Mouse (Mus musculus) heart, embryonic 13.5 days (tissue): ENCODE data around the gene Pard3. TPM values are rescaled to one million over a fixed set of nuclear protein-coding genes. Genes with fewer than 3 reads are reported as not detected.
"Not testable (repeated sequence)": the region's sequence is repeated elsewhere in the genome, so short reads cannot be mapped to it uniquely, and the experiment has no call there.

Experiments
- ATAC-seq: fragments of 200-750 bp; cut with Nextera tagmentation; 2 replicates; pipeline ENCODE4 v1.8.0; 2017; ENCODE audit warnings: moderate TSS enrichment; ENCODE audit not compliant: insufficient number of reproducible peaks, low FRiP score, low TSS enrichment; ENCODE audit errors: extremely low read depth
- H3K27ac ChIP-seq: fragments of 300-500 bp; sonication (generic); replicated peaks from 2 replicates; pipeline ENCODE4 v1.5.1; 2015; ENCODE audit warnings: moderate library complexity, mild to moderate bottlenecking, inconsistent platforms
- H3K27me3 ChIP-seq: fragments of 300-500 bp; sonication (generic); replicated peaks from 2 replicates; pipeline ENCODE4 v1.6.1; 2015; ENCODE audit warnings: mild to moderate bottlenecking, inconsistent platforms
- H3K36me3 ChIP-seq: fragments of 300-500 bp; sonication (generic); 2 replicates; pipeline ENCODE4 v1.6.1; 2015; ENCODE audit warnings: mild to moderate bottlenecking, inconsistent platforms
- H3K4me1 ChIP-seq: fragments of 300-500 bp; sonication (generic); 2 replicates; pipeline ENCODE4 v1.6.1; 2015; ENCODE audit warnings: inconsistent platforms
- H3K4me2 ChIP-seq: fragments of 300-500 bp; sonication (generic); 2 replicates; pipeline ENCODE4 v1.6.1; 2015; ENCODE audit warnings: inconsistent platforms, mild to moderate bottlenecking, moderate library complexity
- H3K4me3 ChIP-seq: fragments of 300-500 bp; sonication (generic); 2 replicates; pipeline ENCODE4 v1.5.1; 2015; ENCODE audit warnings: moderate library complexity, mild to moderate bottlenecking, inconsistent platforms
- H3K9ac ChIP-seq: fragments of 300-500 bp; sonication (generic); 2 replicates; pipeline ENCODE4 v1.6.1; 2015; ENCODE audit warnings: inconsistent platforms, mild to moderate bottlenecking, moderate library complexity
- H3K9me3 ChIP-seq: fragments of 300-500 bp; sonication (generic); 2 replicates; pipeline ENCODE4 v1.6.1; 2016; ENCODE audit warnings: inconsistent platforms
- WGBS: fragments of 180-500 bp; shearing (Covaris S2); methylation state at CpG from one replicate; pipeline ENCODE4 v1.1.7; 2015; ENCODE audit warnings: mixed read lengths; 5-methylcytosine and 5-hydroxymethylcytosine counted together
- polyA plus RNA-seq: library from polyadenylated mRNA; unstranded; fragments of >200 nt; fragmentation: Nextera tagmentation; extraction: Ambion mirVana; gene quantifications from 2 replicates; pipeline ENCODE4 v1.2.1, GENCODE M21; 2015

The Pard3 gene
- polyA plus RNA-seq, 1 experiment from 2014 or later = 15.0 TPM

- H3K27me3 ChIP-seq = no peaks in the 10 kb centered on the region
- H3K4me3 ChIP-seq = no peak overlapping the region
- no peaks in the 10 kb centered on the region for H3K9me3 ChIP-seq
- no peak for ATAC-seq
- H3K4me1 ChIP-seq = peaks cover 35% of the 10 kb centered on the region
- H3K27ac ChIP-seq = no peak overlapping the region
- WGBS = 79% methylated on average over 7 of the region's 7 CpGs
- H3K4me2 ChIP-seq = no peak overlapping the region
- peaks cover 8% of the 10 kb centered on the region for H3K36me3 ChIP-seq
- no peak overlapping the region for H3K9ac ChIP-seq
These were observed 98.2 kb downstream of the Pard3 start for GRCm38 (mm10) chr8:127161854-127162253.

DNA sequence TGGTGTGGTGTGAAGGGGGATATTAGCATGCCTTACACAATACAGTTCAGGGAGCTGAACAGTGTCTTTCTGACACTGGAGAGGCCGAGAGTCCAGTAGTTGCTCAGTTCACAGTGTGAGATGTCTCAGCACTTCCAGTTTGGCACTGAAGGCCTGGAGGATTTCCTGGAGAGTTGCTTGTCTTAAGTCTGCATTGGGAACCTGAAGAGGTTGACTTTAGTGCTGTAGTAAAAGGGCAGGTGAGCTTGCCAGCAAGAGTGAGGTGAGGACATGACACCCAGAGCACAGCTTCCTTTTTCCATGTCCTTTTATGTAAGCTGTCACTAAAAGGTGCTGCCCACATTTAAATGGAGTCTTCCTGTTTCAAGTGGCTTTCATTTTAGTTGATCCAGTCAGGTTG is 99.1 kb downstream of the Pard3 start:
- peaks cover 28% of the 10 kb centered on the region for H3K4me1 ChIP-seq
- WGBS = 58% methylated on average over 1 of the region's 1 CpGs
- ATAC-seq = no peak
- no peak overlapping the region for H3K9ac ChIP-seq
- H3K36me3 ChIP-seq = peaks cover 8% of the 10 kb centered on the region
- no peak overlapping the region for H3K4me2 ChIP-seq
- H3K9me3 ChIP-seq = no peaks in the 10 kb centered on the region
- no peak overlapping the region for H3K4me3 ChIP-seq
- no peaks in the 10 kb centered on the region for H3K27me3 ChIP-seq
- H3K27ac ChIP-seq = no peak overlapping the region

DNA sequence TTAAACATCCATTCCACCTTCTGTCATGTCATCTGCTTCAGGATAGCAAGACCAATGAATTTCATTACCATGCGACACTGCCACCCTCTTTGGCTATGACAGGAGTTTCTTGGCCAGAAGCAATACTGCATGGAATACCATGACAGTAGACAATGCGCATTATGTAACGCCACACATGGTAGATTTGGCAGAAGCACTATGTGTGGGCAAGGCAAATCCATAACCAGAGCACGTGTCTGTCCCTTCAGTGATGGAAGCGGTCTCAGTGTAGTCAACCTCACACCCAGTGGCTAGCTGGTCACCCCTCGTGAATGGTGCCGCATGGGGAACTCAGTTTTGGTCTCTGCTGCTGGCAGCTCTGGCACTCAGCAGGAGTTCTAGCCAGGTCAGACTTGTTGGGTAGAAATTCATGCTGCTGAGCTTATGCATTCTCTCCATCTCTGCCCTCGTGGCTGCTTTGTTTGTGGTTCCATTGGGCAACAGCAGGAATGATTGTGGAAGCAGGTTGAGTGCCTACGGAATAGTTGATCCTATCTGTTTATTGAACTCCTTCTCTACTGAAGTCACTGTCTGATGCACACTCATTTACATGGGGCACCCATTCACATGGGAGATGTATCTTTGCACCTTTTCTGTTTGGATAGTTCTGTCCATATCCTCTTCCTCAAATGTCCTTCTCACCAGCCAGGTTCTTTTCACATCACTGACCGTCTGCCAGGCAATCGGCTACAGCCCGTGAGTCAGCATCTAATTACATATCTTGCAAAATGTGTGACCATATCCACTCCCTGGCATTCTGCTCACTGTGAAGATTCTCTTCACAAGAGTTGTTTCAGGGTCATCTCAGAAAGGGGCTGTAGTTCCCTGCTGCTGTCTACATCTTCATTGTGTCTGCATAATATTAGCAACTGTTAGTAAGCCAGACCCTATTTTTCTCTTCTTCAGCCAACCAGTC is 100.9 kb downstream of the Pard3 start:
- H3K4me1 ChIP-seq = peaks cover 25% of the 10 kb centered on the region
- no peak overlapping the region for H3K27ac ChIP-seq
- no peak overlapping the region for H3K9ac ChIP-seq
- WGBS = 90% methylated on average over 12 of the region's 12 CpGs
- H3K27me3 ChIP-seq = no peaks in the 10 kb centered on the region
- no peak for ATAC-seq
- H3K9me3 ChIP-seq = no peaks in the 10 kb centered on the region
- H3K36me3 ChIP-seq = peaks cover 8% of the 10 kb centered on the region
- no peak overlapping the region for H3K4me3 ChIP-seq
- H3K4me2 ChIP-seq = no peak overlapping the region

DNA sequence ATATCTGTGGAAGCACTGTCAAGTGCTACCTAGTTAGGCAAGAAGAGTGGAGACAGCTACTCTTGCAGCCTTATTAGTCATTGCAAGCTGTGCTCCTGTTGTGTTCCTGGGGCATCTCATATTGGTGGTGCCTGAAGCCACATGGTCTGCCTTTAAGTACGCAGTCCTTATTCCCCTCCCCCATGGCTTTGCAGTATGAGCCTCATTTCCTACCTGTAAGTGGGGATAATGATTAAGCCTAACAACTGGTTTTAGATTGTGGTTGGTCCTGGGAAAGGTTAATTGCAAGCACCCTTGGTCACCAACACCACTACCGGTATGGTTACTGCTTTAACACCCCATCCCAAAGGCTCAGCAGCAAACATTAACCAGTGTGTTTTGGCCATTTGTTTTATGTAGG is 104.8 kb downstream of the Pard3 start:
- peaks cover 3% of the 10 kb centered on the region; the same call in 1 of the 2 replicates for H3K36me3 ChIP-seq
- peaks cover 19% of the 10 kb centered on the region for H3K4me1 ChIP-seq
- no peak overlapping the region for H3K9ac ChIP-seq
- H3K4me2 ChIP-seq = no peak overlapping the region
- no peak overlapping the region for H3K4me3 ChIP-seq
- no peaks in the 10 kb centered on the region for H3K27me3 ChIP-seq
- WGBS = 88% methylated on average over 2 of the region's 2 CpGs
- ATAC-seq = no peak
- no peak overlapping the region for H3K27ac ChIP-seq
- no peaks in the 10 kb centered on the region for H3K9me3 ChIP-seq

DNA sequence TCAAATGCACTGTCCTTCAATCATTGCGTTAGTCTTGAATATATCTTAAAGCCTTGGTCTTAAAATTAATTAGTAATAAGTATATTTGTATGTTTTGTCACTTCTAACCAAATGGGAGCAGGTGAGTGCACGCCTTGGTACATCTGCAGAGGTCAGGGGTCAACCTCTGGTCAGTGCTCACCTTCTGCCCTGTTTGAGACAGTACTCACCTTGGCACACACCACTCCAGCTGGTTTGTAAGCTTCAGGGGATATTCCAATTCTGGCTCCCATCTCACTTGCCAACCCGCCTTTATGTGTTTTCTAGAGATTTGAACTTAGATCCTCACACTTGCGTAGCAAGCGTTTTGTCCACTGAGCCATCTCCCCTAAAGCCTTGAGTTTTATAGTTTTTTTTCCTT is 105.7 kb downstream of the Pard3 start:
- peaks cover 20% of the 10 kb centered on the region for H3K4me1 ChIP-seq
- H3K9me3 ChIP-seq = no peaks in the 10 kb centered on the region
- H3K27me3 ChIP-seq = no peaks in the 10 kb centered on the region
- H3K36me3 ChIP-seq = peaks cover 3% of the 10 kb centered on the region; the same call in 1 of the 2 replicates
- no peak overlapping the region for H3K27ac ChIP-seq
- H3K4me2 ChIP-seq = no peak overlapping the region
- 89% methylated on average over 5 of the region's 5 CpGs for WGBS
- ATAC-seq = no peak
- no peak overlapping the region for H3K4me3 ChIP-seq
- H3K9ac ChIP-seq = no peak overlapping the region

GRCm38 (mm10) chr8:127170372-127170771 is 106.7 kb downstream of the Pard3 start:
- H3K4me1 ChIP-seq = peaks cover 26% of the 10 kb centered on the region
- not testable (repeated sequence) for H3K4me3 ChIP-seq, ATAC-seq, H3K27me3 ChIP-seq, H3K4me2 ChIP-seq, H3K36me3 ChIP-seq, H3K9me3 ChIP-seq, H3K9ac ChIP-seq, H3K27ac ChIP-seq
- 56% methylated on average over 2 of the region's 2 CpGs for WGBS

- Histone ChIP-seq H3K9me3 (no peaks in the 10 kb centered on the region), H3K4me2 (no peak overlapping the region), H3K36me3 (peaks cover 2% of the 10 kb centered on the region; the same call in 1 of the 2 replicates), H3K4me3 (no peak overlapping the region), H3K27ac (no peak overlapping the region), H3K27me3 (no peaks in the 10 kb centered on the region), H3K9ac (no peak overlapping the region), H3K4me1 (peaks cover 29% of the 10 kb centered on the region)
- ATAC-seq = no peak
- WGBS = 79% methylated on average over 3 of the region's 3 CpGs
These were observed 107.2 kb downstream of the Pard3 start for GRCm38 (mm10) chr8:127170930-127171329.

DNA sequence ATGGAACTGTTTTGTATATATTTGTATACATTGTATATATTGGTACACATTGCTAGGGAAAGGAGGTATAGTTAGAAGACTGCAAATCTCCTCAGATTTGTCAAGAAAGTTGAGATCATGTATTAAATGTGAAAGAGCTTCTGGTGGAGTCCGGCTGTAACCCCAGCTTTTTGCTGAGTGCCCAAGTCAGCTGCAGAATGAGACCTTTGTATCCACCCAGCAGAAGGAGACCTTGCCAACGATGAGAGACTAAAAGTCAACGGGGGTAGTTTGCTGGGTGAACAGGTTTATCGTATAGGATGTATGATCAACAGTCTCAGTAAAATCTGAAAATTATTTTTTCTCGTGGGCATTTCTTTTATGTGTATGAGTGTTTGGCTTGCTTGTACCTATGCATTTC is 109.8 kb downstream of the Pard3 start:
- no peak for ATAC-seq
- Histone ChIP-seq H3K4me3 (no peak overlapping the region), H3K4me2 (no peak overlapping the region), H3K9me3 (no peaks in the 10 kb centered on the region), H3K9ac (no peak overlapping the region), H3K27ac (no peak overlapping the region), H3K36me3 (no peaks in the 10 kb centered on the region), H3K27me3 (no peaks in the 10 kb centered on the region), H3K4me1 (peaks cover 22% of the 10 kb centered on the region)
- 88% methylated on average over 5 of the region's 5 CpGs for WGBS

- H3K4me3 ChIP-seq = no peak overlapping the region
- no peaks in the 10 kb centered on the region for H3K27me3 ChIP-seq
- H3K4me1 ChIP-seq = peaks cover 22% of the 10 kb centered on the region
- H3K36me3 ChIP-seq = no peaks in the 10 kb centered on the region
- no peak for ATAC-seq
- H3K9me3 ChIP-seq = no peaks in the 10 kb centered on the region
- no peak overlapping the region for H3K4me2 ChIP-seq
- H3K9ac ChIP-seq = no peak overlapping the region
- WGBS = 84% methylated on average over 6 of the region's 6 CpGs
- no peak overlapping the region for H3K27ac ChIP-seq
These were observed 110.7 kb downstream of the Pard3 start for GRCm38 (mm10) chr8:127174411-127174810.

GRCm38 (mm10) chr8:127175160-127175836 is 111.6 kb downstream of the Pard3 start:
- no peak for ATAC-seq
- no peaks in the 10 kb centered on the region for H3K9me3 ChIP-seq
- no peak overlapping the region for H3K27ac ChIP-seq
- H3K9ac ChIP-seq = no peak overlapping the region
- whole genome bisulfite sequencing = 57% methylated on average over 6 of the region's 6 CpGs
- H3K4me2 ChIP-seq = no peak overlapping the region
- H3K4me3 ChIP-seq = no peak overlapping the region
- no peaks in the 10 kb centered on the region for H3K36me3 ChIP-seq
- H3K27me3 ChIP-seq = no peaks in the 10 kb centered on the region
- peaks cover 22% of the 10 kb centered on the region for H3K4me1 ChIP-seq

GRCm38 (mm10) chr8:127178634-127179033 is 114.9 kb downstream of the Pard3 start:
- no peak overlapping the region for H3K4me2 ChIP-seq
- no peak overlapping the region for H3K27ac ChIP-seq
- WGBS = 46% methylated on average over 4 of the region's 4 CpGs
- no peak for ATAC-seq
- H3K27me3 ChIP-seq = no peaks in the 10 kb centered on the region
- no peaks in the 10 kb centered on the region for H3K9me3 ChIP-seq
- peaks cover 31% of the 10 kb centered on the region for H3K4me1 ChIP-seq
- no peak overlapping the region for H3K4me3 ChIP-seq
- H3K9ac ChIP-seq = no peak overlapping the region
- H3K36me3 ChIP-seq = no peaks in the 10 kb centered on the region
